Mouse (Mus musculus): ENCODE measurements around the gene Mvb12a. TPM values are rescaled to one million over a fixed set of nuclear protein-coding genes. Genes with fewer than 3 reads are reported as not detected.
"Not testable (repeated sequence)": the region's sequence is repeated elsewhere in the genome, so short reads cannot be mapped to it uniquely, and the experiment has no call there.

Mvb12a gene
- total RNA-seq, 1 experiment from 2014 or later: 37.2 TPM

DNA sequence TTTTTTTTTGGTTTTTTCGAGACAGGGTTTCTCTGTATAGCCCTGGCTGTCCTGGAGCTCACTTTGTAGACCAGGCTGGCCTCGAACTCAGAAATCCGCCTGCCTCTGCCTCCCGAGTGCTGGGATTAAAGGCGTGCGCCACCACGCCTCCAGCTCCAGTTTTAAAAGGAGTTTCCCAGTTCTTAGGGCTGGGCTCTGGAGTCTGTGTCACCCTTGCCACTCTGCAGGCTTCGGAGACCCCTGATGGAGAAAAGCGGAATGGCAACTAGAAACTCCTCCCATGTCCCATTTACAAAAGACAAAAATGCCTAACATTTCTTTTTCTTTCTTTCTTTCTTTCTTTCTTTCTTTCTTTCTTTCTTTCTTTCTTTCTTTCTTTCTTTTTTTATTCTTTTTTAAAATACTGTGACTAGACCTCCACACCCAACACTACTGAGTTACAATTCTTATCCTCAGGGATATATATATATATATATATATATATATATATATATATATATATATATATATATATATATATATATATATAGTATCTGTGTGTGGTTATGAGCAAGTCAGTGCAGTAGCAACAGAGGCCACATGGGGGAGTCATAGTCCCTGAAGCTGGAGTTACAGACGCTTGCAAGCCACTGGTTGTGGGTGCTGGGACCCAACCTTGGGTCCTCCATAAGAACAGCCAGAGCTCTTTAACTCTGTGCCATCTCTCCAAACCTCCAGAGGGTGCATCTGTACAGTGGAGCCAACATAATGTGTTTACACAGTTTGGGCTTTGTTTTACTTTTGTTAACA, 23.5 kb upstream of the Mvb12a start:
- peak; percentile 47 to 51; a peak in 1 of 4 replicates for ATAC-seq (replicated peaks in 1 of 2; ENCODE audit: insufficient read depth in 1 of 2, low FRiP score in 2 of 2, low TSS enrichment in 1 of 2, low read depth in 1 of 2, poor library complexity in 2 of 2, severe bottlenecking in 2 of 2)

DNA sequence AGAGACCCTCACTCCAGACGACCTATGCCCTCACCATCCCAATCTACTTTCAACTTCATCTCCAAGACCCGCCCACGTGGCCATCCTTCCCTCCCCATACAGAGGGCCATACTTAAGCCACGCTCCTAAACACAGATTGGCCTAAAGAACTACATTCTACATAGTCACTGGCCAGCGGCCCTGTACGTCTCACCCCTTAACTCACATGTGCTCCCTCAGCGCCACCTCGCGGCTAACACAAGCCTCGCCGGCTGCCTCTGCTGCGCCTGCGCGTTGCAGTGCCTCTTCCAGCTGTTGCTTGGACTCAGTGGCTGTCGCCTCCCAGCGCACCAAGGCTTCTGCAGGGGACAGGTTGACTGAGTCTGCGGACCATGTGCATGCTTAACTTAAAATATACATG, 21.1 kb upstream of the Mvb12a start:
- ATAC-seq (replicated peaks in 1 of 2; ENCODE audit: insufficient read depth in 1 of 2, low FRiP score in 2 of 2, low TSS enrichment in 1 of 2, low read depth in 1 of 2, poor library complexity in 2 of 2, severe bottlenecking in 2 of 2): peak; percentile 94 to 95

DNA sequence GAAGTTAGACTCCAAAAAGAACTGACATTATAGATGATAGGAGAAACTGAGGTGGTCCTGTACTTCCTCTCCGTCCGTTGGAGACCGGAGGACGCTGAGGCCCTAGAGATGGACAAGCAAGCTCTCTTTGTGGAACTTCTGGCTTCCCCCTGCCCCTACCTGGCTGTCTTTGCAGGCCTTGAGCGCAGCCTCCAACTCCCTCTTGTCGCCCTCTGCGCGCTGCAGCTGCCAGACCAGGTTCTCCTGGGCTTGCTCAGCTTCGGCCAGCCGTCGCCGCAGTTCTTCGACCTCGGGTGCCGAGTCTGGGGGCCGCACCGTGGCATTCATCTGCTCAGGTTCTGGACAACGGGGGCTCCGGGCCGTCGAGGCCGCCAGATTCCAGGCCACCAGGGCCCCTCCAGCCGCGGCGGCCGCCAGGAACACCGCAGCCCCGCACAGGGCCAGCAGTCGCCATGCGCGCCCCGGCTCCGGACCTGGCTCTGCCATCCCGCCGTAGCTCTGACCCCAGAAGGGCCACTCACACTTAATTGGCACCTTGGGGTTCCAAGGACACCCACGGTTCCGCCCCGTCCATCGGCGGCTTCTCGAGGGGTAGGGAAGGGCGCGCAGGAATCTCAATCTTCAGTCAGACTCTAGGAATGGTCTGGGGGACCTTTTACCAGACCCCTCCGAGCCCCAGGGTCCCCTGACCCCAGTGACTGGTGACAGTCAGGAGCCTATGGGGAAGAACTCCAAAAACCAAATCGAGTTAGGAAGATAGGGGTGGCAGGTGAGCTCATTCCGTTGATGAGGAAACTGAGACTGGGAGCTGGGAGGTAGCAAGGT, 17.3 kb upstream of the Mvb12a start, which contains the start of gene Ccdc194:
TSS of gene Ccdc194 (minus strand) at position 486 of the 825 bp plus-strand sequence.
- no peak for ATAC-seq (replicated peaks in 1 of 2; ENCODE audit: insufficient read depth in 1 of 2, low FRiP score in 2 of 2, low TSS enrichment in 1 of 2, low read depth in 1 of 2, poor library complexity in 2 of 2, severe bottlenecking in 2 of 2)

DNA sequence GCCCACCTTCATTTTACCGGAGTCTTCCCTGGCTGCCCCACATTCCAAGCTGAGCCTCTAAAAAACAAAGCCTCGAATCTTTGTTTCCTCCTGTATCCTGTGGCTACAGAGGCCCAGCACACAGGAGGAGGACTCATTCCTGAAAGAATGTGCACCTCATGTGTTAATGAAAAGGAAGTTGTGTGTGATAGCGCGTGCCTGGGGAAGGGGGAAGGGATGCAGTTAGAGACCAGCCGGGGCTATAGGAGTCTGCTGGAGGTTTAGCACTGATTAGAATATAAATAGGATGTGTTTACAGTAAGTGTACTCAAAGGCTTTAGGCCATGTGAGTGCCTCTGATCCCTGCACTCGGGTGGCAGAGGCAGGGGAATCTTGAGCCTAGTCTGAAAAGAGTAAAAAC, 16.4 kb upstream of the Mvb12a start:
- no peak for ATAC-seq (replicated peaks in 1 of 2; ENCODE audit: insufficient read depth in 1 of 2, low FRiP score in 2 of 2, low TSS enrichment in 1 of 2, low read depth in 1 of 2, poor library complexity in 2 of 2, severe bottlenecking in 2 of 2)

DNA sequence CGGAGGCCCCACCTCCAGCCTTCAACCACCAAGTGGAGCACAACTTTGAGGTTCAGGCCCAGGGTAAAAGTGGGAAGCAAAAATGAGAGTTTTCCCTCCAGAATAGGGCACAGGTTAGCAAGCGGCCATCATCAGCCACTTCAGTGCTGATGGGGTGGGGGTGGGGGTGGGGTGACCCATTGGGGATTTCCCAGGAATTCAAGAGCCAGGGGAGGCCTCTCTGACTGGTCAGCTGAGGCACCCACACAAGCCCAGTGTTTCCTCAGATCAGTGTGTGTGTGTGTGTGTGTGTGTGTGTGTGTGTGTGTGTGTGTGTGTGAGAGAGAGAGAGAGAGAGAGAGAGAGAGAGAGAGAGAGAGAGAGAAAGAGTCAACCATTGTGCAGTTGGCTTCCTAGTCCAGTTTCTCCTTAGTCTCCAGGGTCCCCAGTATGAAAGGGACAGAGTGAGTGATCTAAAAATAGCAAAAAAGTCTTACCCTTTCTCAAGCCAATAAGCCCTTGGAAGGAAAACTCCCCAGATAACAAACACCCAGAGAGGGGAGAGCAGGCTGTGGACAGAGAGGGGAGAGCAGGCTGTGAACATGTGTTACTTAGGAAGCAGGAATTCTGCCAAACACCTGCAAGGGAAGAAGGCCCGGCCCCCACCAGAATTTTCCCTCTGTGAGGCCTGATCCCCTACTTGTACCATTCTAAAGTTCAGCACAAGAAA, 15.4 kb upstream of the Mvb12a start:
- ATAC-seq (replicated peaks in 1 of 2; ENCODE audit: insufficient read depth in 1 of 2, low FRiP score in 2 of 2, low TSS enrichment in 1 of 2, low read depth in 1 of 2, poor library complexity in 2 of 2, severe bottlenecking in 2 of 2): no peak

DNA sequence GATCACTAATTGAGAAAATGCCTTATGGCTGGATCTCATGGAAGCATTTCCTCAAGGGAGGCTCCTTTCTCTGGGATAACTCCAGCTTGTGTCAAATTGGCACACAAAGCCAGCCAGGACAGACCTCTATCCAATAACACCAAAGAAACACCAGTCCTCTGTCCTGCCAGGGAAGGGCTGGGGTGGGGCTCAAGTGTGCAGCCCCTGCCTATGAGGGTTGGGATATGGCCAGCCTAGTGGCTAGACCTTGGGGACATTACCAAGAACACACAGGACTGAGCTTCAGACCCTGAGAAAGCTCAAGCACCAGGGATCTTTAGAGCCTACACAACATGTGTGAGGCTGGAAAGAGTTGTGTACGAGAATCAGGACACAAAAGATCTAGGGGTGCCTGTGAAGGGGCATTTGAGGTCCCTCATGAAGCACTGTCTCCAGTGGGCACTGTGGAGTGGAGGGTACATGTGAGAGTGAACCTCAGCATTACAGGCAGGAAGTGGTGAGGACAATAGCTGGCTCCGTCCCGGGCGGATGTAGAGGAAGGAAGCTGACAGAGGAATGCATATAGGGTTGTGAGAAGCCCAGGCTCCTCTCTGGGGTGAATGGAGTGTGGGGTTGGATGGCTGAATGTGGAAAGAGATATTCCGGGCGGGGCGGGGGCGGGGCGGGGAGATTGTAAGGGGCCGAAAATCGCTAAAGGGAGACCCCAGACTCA, 14.2 kb upstream of the Mvb12a start:
- ATAC-seq (replicated peaks in 1 of 2; ENCODE audit: insufficient read depth in 1 of 2, low FRiP score in 2 of 2, low TSS enrichment in 1 of 2, low read depth in 1 of 2, poor library complexity in 2 of 2, severe bottlenecking in 2 of 2): peak; percentile 86 to 88

DNA sequence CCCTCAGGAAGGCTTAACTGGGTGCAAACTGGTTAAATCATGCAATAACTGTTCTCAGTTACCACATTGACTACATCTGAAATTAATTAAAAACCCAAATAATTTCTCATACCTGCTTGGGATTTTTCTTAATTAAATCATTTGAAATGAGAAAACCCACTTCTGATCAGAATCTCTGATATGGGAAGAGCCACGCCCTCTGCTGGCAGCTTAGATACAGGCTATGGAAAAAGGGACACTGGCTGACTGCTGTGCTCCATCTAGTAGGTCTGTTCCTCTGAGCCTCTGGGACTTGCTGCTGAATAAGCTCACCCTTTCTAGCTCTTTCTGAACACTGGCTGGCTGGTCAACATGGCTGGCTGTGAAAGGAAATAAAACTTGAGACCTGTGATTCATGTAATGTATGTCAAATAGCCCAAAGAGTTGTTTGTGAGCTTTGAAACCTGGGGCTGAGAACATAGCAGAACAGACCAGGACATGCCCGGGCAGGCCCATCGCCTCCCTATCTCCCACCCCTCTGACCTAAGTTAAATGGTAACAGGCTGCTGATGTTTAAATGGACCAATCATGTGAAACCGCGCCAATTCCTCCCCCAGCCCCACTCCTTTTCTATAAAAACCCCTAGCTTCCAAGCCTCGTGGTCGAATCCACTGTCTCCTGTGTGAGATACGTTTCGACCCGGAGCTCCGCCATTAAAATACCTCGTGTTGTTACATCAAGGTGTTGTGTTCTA, 11.8 kb upstream of the Mvb12a start:
- not testable (repeated sequence) for ATAC-seq (replicated peaks in 1 of 2; ENCODE audit: insufficient read depth in 1 of 2, low FRiP score in 2 of 2, low TSS enrichment in 1 of 2, low read depth in 1 of 2, poor library complexity in 2 of 2, severe bottlenecking in 2 of 2)

DNA sequence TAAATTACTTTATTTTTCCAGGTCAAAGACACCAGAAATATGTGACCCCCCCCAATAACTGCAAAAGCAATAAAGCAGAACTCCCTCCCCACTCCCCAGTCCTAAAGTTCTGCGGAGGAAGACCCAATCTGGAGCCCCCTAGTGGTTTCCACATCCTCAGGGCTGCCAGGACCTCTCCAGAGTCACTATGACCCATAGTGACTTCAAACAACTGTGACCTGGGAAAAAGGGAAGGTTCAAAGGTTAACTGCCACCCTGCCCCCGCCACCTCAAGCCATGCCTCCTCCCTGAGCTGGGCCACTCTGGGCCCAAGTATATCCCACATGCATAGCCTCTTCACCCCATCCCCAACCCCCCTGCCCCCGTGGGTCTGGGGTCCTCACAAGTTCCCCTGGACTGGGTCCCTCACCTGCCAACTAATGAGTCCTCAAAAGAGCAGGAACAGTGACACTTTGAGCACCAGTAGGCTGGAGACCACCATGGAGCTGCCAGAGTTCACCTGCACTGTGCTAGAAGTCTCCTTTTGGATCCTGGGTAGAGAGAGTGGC, 8.4 kb upstream of the Mvb12a start:
- no peak for ATAC-seq (replicated peaks in 1 of 2; ENCODE audit: insufficient read depth in 1 of 2, low FRiP score in 2 of 2, low TSS enrichment in 1 of 2, low read depth in 1 of 2, poor library complexity in 2 of 2, severe bottlenecking in 2 of 2)

DNA sequence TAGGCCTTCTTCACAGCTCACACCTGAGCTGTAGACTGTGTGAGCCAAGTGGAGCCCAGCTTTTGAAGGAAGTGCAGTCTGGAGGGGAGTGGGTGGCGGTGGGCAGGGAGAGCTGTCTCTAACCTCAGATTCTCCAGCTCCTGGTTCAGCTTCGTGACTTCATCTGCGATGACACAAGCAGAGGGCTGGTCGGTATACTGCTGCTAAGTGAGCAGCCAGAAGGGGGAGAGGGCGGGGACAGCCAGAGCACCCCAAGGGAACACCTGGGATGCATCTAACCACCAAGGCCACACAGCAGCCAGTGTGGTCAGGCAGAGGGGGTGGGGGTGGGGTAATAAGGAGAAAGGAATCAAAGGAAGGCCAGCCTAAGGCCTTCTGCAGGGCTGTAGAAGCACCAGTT, 7.1 kb upstream of the Mvb12a start:
- ATAC-seq (replicated peaks in 1 of 2; ENCODE audit: insufficient read depth in 1 of 2, low FRiP score in 2 of 2, low TSS enrichment in 1 of 2, low read depth in 1 of 2, poor library complexity in 2 of 2, severe bottlenecking in 2 of 2): 0 out of 4 replicates have a peak, but pooled peaks have one; percentile 18 to 19

DNA sequence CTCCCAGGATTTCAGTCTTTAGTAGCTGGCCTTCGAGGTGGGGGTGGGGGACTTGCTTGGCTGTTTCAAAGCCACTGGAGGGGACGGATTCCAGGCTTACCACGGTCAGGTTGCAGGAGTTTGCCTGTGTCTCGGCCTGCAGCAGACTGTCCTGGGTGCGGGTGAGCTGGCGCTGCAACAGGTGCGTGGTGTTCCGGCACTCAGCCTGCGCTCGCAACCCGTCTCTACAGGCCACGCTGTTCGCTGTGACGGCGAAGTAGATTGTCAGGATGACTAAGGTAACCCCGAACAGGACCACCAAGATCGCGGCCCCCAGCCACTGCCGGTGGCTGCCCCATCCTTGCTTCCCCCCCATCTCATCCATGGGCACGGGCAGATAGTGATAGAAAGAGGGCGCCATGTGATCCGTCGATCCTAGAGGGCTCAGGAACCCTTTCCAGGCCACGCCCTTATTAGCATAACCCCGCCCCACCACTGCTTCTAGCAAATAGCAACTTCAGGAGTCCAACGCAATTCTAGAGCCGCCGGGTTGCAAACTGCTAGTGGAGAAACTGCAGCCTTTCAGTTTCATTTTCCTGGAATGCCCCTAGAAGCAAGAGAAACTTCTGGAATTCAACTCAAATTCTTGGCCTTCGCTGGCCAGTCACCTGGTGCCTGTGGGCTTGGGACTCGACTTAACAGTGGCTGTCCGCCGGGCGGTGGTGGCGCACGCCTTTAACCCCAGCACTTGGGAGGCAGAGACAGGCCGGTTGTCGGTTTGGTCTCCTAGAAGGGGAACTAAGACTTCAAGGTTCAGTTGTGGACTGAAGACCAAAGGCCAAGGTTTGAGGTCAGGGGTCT, 5.5 kb upstream of the Mvb12a start, which contains the start of gene Bst2:
TSS of gene Bst2 (minus strand) at position 429 of the 840 bp plus-strand sequence.
- ATAC-seq (replicated peaks in 1 of 2; ENCODE audit: insufficient read depth in 1 of 2, low FRiP score in 2 of 2, low TSS enrichment in 1 of 2, low read depth in 1 of 2, poor library complexity in 2 of 2, severe bottlenecking in 2 of 2): peak; percentile 93 to 98

DNA sequence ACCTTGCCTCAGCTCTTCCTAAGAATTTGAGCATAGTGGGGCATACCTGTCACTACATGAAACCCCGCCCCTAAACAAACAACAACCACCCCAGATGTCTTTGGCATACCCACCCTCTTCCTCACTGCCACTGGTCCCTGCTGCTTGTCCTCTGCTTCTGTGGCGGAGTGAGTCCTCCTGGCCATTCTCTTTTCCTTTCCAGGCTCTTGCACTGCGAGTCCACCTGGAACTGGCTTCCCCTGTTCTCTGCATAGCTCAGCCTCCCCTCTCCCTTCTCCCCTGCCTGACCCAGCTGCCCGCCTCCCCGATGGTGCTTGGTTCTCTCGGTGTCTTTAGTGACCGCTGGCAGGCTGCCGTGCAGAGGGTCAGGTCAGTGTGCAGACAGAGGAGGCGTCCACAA, 1.0 kb downstream of the Mvb12a start:
- no peak for ATAC-seq (replicated peaks in 1 of 2; ENCODE audit: insufficient read depth in 1 of 2, low FRiP score in 2 of 2, low TSS enrichment in 1 of 2, low read depth in 1 of 2, poor library complexity in 2 of 2, severe bottlenecking in 2 of 2)

DNA sequence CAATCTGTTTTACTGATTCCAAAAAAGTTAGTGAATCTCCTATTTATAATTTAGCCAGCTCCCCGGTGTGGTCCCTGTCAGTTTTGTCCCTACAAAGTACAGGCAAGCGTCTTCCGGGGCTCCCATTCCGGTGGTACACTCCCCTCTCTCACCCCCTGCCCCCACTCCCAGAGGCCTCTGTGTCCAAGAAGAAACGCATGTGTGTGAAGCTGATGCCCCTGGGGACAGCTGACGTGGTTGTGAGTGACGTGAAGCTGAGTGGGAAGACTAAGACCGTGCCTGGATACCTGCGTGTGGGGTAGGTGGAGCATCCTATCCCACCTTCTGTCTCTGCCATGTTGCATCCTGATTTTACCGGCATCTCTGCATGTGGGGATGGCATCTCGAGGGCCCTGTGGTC, 2.3 kb downstream of the Mvb12a start:
- no peak for ATAC-seq (replicated peaks in 1 of 2; ENCODE audit: insufficient read depth in 1 of 2, low FRiP score in 2 of 2, low TSS enrichment in 1 of 2, low read depth in 1 of 2, poor library complexity in 2 of 2, severe bottlenecking in 2 of 2)

DNA sequence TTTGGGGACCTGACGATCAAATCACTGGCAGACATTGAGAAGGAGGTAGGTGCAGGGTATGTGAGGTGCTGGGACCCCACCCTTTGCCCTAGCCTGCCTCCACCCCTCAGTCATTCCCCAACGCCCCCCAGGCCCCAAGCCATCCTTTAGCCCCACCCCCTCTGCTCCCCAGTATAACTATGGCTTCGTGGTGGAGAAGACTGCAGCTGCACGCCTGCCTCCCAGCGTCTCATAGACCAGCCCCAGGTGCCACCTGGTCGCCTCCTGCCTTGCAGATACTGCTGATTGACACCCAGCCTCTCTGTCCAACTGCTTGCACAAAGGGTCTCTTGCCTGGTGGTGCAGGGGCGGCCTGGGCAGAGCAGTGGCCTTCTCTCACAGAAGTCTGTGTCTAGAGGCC, 4.9 kb downstream of the Mvb12a start:
- no peak for ATAC-seq (replicated peaks in 1 of 2; ENCODE audit: insufficient read depth in 1 of 2, low FRiP score in 2 of 2, low TSS enrichment in 1 of 2, low read depth in 1 of 2, poor library complexity in 2 of 2, severe bottlenecking in 2 of 2)

DNA sequence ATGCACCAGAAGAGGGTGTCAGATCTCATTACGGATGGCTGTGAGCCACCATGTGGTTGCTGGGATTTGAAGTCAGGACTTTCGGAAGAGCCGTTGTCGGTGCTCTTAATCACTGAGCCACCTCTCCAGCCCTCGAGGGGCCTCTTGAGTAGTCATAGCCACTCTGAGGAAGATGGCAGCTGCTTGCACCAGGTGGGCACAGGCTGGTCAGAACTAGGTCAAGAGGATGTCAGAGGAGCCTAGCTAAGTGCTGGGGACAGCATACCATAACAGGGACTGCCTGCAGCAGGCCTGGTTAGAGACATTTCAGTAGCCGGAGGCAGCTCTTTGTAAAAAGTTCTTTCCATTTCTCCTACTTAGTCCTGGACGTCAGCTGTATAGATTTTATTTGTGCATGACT, 8.0 kb downstream of the Mvb12a start:
- ATAC-seq (replicated peaks in 1 of 2; ENCODE audit: insufficient read depth in 1 of 2, low FRiP score in 2 of 2, low TSS enrichment in 1 of 2, low read depth in 1 of 2, poor library complexity in 2 of 2, severe bottlenecking in 2 of 2): no peak

DNA sequence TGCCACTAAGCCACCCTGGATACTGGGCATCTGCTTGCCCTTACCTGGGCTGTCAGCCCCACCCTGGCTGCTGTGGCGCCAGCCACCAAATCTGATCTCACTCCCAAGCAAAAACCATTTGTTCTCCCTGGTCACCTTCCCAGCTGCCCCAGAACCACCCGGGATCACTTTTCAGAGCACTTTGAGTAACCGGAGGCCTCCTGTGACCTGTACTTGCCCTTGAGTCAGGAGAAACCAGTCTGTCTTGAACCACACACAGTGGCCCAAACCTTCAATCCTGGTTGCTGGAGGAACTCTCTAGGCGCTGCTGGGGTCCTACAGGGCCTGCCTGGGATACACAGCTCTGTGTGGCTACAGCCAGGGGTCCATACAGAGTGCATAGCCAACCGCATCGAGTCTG, 10.0 kb downstream of the Mvb12a start:
- ATAC-seq (replicated peaks in 1 of 2; ENCODE audit: insufficient read depth in 1 of 2, low FRiP score in 2 of 2, low TSS enrichment in 1 of 2, low read depth in 1 of 2, poor library complexity in 2 of 2, severe bottlenecking in 2 of 2): no peak

DNA sequence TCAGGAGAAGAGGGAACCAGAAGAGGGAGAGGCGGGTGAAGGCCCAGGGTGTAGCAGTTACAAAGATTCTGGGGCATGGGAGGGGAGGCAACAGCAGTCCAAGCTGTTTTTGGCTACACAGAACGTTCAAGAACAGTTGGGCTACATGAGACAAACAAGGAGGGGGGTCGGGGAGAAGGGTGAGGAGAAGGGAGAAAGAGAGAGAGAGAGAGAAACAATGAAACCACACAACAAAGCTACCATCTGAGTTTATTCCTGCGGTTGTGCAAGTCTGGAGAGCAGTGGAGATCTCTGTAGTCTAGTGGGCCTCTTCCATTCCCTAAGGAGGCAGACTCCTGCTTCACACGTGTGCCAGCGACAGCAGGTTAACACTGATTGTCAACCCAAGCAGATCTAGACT, 11.3 kb downstream of the Mvb12a start:
- no peak for ATAC-seq (replicated peaks in 1 of 2; ENCODE audit: insufficient read depth in 1 of 2, low FRiP score in 2 of 2, low TSS enrichment in 1 of 2, low read depth in 1 of 2, poor library complexity in 2 of 2, severe bottlenecking in 2 of 2)
